Mouse (Mus musculus) left cerebral cortex, postnatal 10 days (tissue): ENCODE results near the gene Zmynd10. TPM values are rescaled to one million over a fixed set of nuclear protein-coding genes. Genes with fewer than 3 reads are reported as not detected.

Experiments used
- DNase-seq, 2 experiments: peaks; one replicate each; pipeline ENCODE4 v3.0.0; 2021 to 2022; ENCODE audit warnings: low spot score in 2 of 2, mixed read lengths in 1 of 2; ENCODE audit errors: extremely low spot score in 1 of 2
- intact Hi-C: fragments of 180-260 bp; cut with DNase I; formaldehyde crosslinking; loops from one replicate; pipeline ENCODE4 v1.15.1; 2025
- total RNA-seq, 2 experiments: library from RNA; stranded (reverse); gene quantifications; 2 replicates each; pipeline ENCODE4 v1.2.3; 2021

Gene Zmynd10
- total RNA-seq, 2 experiments from 2014 or later = 1.8 to 2.9 TPM

DNA sequence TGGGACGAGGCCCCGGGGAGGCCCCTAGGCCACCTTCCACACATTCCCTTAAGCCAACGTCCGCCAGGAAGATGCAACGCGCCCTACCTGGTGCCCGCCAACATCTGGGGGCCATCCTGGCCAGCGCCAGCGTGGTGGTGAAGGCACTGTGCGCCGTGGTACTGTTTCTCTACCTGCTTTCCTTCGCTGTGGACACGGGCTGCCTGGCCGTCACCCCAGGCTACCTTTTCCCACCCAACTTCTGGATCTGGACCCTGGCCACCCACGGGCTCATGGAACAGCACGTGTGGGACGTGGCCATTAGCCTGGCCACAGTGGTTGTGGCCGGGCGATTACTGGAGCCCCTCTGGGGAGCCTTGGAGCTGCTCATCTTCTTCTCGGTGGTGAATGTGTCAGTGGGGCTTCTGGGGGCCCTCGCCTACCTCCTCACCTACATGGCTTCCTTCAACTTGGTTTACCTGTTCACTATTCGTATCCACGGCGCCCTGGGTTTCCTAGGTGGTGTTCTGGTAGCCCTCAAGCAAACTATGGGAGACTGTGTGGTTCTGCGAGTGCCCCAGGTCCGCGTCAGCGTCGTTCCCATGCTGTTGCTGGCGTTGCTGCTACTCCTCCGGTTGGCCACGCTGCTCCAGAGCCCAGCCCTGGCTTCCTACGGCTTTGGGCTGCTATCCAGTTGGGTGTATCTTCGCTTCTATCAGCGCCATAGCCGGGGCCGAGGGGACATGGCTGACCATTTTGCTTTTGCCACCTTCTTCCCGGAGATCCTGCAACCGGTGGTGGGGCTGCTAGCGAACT, 12.5 kb upstream of the Zmynd10 start:
- peak in 1 of 2 experiments; percentile 65 for DNase-seq
- intact Hi-C loops = loop anchor here (10.0 kb wide), 1 partner anchor 650 kb away; the partner anchor contains the start of gene Rbm15b

DNA sequence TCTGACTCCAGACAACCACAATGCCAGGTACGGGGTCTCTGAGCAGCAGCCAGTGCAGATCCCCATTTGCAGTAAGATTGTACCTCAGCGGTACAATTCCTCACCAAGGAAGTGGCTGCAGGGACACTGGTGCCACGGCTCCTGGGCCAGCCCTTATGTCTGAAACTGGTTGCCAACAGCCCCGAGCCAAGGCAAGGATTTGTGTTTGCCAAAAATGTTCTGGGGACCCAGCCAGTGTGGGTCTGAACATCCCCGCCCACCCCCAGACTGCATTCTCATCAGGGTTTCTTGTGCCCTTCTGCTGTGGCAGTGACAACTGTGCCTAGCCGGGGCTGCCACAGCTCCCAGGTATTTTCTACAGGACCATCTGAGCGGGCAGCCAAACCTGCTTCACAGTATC, 8.9 kb upstream of the Zmynd10 start:
- no peak for DNase-seq
- intact Hi-C loops = loop anchor here (10.0 kb wide), 1 partner anchor 653 kb away; the partner anchor contains the start of gene Rbm15b

DNA sequence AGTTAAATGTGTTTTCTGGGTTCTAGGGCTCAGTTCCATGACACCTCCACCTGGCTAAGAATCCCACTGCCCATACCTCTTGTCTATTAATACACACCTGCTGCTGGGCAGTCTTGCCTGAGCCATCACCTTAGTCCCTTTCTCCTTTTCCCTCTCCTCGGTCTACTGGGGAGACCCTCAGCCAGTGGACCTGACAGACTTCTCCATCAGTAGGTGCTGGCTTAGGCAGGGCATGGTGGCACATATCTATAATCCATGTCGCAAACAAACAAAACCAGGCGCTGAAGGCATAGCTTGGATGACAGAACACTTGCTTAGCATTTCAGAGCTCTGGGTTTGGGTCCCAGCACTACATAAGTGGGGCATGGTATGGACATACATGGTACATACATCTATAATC, 8.4 kb upstream of the Zmynd10 start:
- DNase-seq = no peak
- intact Hi-C loops = loop anchor here (10.0 kb wide), 1 partner anchor 654 kb away; the partner anchor contains the start of gene Rbm15b

DNA sequence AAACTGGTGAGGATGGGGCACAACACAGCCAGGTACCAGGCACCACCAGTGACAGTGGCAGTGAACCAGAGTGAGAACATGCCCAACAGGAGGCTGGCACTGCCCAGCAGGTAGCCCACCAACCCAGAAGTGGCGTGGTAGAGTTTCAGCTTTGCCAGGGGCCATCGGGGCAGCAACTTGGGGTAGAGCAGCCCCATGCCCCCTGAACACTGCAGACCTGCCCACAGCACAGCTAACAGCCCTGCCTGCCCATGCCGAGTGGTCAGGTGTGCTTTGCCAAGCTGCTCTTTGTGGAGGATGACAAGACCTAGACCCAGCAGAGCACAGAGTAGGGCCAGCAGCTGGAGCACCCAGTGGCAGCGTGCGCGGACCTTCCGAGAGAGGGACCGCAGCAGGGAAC, 7.2 kb upstream of the Zmynd10 start:
- intact Hi-C loops = loop anchor here (10.0 kb wide), 1 partner anchor 655 kb away; the partner anchor contains the start of gene Rbm15b
- no peak for DNase-seq

DNA sequence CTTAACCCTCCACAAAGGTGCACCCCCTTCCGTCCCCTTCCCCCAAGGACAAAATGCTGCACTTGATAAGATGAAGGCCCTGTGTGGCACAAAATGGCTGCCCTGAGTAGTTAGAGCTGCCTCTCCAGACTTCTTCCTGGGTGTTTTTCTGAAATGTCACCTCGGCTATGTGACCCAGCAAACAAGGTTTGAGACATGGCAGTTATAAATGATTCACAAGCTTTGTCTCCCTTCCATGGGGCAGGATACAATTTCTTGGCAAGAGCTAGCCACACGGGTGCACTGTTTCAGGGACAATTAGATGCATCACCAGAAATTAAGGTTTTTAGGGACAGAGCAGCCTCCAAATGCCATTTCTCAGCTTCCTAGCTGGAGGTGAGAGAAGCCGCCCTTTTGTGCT, 6.7 kb upstream of the Zmynd10 start:
- no peak for DNase-seq
- intact Hi-C loops = no loop called here

DNA sequence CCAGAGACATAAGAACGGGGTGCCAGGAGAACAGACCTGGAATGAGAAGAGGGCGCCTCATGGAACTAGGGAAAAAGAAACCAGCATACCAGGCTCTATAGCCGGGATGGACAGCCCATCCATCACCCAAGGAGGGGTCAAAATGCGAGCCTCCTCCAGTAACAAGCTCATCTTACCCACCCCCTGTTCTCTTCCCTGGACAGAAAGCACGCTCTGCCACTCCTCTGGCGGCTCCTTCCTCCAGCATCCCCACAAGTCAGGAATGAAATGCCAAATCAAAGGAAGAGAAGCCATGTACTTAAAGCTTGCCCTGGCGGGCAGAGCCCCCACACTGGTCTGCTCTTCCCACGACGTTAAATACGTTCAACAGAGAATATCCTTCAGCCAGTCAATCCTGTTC, 6.1 kb upstream of the Zmynd10 start:
- no peak for DNase-seq
- intact Hi-C loops = no loop called here

DNA sequence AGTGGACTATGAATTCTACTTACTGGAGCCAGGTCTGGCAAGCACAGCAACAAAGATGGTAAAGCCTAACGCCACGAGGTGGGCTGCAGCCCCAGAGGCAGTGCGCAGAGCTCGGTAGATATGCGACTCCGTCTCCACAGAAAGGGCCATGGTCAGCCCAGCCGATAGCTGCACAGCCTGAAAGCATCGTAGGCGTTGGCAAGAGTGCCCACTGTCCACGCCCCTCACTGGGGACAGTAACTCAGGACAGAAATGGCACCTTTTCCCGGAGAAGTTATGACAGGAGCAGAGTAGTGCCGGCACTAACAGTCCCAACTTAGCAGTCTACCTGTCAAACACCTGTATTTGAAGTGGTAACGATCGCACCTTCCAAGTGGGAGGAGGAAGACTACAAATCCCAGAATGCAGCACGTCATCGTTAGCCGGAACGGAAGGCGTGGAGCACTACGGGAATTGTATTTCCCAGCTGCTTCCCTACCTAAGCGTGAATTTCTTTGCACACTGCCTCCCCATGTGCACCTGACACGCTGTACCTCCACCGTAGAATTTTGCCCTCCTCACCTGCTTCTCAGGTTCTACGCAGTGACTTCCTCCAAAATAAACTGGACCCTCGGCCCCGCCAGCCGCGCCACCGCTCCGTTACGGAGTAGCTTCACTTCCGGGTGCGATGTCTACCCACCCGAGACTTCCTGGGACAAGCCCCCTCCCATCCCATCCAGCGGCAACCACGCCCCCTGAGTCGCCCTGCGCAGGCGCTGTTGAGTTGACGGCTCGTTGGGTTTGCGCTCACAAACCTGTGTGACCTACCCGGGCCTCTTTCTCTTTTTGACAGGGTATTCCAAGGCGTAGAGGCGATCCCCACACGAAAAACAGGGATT, 5.4 kb upstream of the Zmynd10 start, which contains the start of the genes Cyb561d2 and Nprl2:
Cyb561d2 (minus strand) TSS at position 720 of the 878 bp plus-strand sequence.
Nprl2 (plus strand) TSS at position 753 of the 878 bp plus-strand sequence.
- intact Hi-C loops = no loop called here
- peak; percentile 92 to 95 for DNase-seq

DNA sequence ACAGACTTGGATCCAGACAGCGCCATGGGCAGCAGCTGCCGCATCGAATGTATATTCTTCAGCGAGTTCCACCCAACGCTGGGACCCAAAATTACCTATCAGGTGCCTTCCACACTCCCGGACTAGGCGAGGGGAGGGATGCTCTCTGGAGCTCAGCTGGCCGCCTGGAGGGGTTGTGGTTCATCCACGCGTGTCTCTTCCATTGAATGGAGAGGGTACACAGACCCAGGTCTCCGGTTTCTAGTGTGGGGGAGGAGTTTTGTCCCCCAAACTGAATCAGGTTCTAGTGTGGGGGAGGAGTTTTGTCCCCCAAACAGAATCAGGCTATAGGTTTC, 4.8 kb upstream of the Zmynd10 start:
- intact Hi-C loops = no loop called here
- DNase-seq = no peak

DNA sequence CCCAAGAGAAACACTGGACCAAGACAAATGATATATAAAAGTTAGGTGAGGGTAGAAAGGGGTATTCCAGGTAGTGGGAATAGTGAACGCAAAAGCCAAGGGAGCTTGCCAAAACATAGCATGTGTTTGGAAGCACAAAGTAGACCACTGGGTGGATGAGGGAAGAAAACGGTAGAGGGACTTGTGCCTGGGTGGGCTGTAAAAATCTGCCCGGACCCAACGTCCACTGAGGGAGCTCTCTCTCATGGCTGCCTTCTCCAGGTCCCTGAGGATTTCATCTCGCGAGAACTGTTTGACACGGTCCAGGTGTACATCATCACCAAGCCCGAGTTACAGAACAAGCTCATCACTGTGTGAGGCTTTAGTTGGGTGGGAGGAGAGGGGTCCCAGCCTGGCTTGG, 4.4 kb upstream of the Zmynd10 start:
- intact Hi-C loops = no loop called here
- DNase-seq = no peak

DNA sequence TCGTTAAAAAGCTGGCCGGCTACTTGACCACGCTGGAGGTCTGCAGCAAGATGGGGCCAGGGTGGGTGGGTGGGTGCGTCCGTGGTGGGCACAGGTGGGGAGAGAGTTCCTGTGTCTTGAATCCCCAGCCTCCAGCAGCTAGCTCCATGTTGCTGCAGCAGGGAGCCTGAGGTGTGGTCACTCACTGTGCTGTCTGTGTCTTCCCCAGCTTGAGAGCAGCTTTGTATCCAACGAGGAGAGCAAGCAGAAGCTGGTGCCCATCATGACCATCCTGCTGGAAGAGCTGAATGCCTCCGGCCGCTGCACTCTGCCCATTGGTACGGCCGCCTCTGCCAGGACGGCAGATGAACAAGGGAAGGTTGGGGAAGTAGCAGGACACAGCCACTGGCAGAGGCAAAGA, 3.8 kb upstream of the Zmynd10 start:
- DNase-seq = no peak
- intact Hi-C loops = no loop called here

DNA sequence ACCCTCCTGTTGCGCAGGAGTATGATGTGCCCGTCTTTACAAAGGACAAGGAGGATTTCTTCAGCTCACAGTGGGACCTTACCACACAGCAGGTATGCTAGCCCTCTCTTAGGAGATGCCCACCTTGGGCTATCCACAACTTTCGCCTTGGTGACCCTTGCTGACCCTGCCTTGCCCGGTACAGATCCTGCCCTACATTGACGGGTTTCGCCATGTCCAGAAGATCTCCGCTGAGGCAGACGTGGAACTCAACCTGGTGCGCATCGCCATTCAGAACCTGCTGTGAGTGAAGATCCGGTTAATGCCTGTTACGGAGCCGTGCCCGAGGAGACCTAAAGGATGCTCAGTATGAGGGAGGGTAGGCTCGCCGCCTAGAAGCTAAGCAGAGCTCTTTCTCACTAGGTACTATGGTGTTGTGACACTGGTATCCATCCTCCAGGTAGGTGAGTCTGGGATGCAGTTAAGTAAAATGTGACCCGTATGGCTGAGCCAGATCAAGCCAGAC, 2.9 kb upstream of the Zmynd10 start:
- no peak for DNase-seq
- intact Hi-C loops = no loop called here

DNA sequence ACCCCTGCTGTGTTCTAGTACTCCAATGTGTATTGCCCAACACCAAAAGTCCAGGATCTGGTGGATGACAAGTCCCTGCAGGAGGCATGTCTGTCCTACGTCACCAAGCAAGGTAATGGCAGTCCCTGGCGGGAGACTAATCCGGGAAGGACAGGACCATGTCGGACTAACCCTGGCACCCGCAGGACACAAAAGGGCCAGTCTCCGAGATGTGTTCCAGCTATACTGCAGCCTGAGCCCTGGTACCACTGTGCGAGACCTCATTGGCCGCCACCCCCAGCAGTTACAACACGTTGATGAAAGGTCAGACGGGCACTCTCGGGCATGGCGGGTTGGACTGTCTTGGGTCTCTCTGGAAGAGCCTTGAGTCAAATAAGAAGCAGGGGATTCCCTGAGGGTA, 2.4 kb upstream of the Zmynd10 start:
- no peak for DNase-seq
- intact Hi-C loops = no loop called here

DNA sequence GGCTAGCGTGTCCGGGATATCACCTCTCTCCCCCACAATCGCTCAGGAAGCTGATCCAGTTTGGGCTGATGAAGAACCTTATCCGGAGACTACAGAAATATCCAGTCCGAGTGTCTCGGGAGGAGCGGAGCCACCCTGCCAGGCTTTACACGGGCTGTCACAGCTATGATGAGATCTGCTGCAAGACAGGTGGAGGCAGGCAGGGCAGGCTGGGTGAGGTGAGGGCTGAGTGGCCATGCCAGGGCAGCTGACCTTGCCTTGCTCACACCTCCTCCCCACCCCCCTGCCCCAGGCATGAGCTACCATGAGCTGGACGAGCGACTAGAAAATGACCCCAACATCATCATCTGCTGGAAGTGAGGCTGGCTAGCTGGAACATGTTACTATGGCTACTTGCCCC, 1.9 kb upstream of the Zmynd10 start:
- intact Hi-C loops = no loop called here
- DNase-seq = no peak

DNA sequence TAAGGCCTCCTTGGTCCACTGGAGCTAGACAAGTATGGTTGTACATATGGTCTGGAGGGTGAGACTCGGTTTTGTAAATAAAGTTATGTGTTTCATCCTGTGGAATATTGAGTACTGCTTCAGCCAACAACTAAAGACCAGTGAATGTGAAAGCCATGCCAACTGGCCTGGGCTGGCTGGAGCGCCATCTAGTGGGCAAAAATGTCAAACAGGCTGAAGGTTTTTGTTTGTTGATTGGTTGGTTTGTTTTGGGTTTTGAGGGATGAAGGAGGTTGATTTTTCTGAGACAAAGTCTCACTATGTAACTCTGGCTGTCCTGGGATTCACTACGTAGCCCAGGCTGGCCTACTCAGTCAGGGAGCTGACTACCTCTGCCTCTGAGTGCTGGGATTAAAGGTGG, 1.5 kb upstream of the Zmynd10 start:
- intact Hi-C loops = no loop called here
- DNase-seq = peak; percentile 59 to 73

DNA sequence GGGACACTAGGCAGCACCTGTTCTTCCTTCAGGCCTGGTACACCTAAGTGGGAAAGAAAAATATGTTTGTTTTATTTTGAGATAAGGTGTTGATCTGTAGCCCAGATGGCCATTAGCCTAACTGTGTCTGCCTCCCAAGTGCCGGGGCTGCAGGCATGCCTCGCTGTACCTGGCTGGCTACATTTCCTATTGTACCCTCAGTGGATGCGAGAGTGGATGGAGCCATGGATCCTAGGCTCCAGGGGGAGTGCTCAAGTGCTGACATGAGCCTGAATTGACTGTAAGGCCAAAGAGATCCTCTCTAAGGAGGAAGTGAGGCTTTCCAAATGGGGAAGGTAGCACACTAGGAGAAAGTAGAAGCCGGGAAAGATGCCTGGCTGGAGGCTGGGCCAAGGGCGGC, 859 bp downstream of the Zmynd10 start:
- intact Hi-C loops = no loop called here

DNA sequence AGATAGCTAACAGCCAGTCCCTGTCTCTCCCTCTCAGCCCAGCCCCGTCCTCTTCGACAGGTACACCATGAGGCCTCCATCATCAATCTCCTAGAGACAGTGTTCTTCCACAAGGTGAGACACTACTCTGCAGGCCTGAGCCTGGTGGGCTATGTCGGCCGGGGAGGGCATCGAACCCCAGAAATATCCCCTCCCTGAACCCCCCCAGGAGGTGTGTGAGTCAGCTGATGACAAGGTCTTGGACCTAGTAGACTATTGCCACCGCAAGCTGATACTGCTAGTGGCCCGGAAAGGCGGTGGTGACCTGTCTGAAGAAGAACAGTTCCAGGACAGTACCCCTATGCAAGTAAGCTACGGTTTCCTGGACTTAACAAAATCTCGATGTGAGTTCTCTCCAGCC, 1.7 kb downstream of the Zmynd10 start:
- intact Hi-C loops = no loop called here
- no peak for DNase-seq

More for the DNA sequence above, 859 bp downstream of the Zmynd10 start:
- DNase-seq = no peak

DNA sequence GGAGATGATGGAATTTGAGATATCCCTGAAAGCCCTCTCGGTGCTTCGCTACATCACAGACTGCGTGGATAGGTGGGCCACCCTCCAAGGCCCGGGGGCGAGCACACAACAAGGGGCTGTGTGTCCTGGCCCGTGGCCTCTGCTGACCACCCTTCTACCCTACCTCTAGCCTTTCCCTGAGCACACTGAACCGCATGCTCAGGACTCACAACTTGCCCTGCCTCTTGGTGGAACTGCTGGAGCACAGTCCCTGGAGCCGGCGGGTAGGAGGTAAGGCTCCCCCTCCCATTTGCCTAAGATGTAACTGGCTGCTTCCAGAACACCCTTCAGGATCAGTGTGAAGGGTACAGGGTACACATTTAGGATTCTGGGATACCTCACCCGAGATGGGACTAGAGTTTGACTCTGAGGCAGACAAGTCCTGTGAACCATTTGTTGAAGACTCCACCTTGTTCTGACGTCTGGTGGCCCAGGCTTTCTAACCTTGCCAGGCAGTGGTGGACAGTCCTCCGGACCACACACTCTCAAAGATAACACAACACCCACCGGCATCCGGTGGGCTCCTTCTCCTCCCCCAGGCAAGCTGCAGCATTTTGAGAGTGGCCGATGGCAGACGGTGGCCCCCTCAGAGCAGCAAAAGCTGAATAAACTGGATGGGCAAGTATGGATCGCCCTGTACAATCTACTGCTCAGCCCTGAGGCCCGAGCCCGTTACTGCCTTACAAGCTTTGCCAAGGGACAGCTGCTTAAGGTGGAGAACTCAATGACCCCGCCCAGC, 2.4 kb downstream of the Zmynd10 start:
- intact Hi-C loops = no loop called here
- DNase-seq = no peak

DNA sequence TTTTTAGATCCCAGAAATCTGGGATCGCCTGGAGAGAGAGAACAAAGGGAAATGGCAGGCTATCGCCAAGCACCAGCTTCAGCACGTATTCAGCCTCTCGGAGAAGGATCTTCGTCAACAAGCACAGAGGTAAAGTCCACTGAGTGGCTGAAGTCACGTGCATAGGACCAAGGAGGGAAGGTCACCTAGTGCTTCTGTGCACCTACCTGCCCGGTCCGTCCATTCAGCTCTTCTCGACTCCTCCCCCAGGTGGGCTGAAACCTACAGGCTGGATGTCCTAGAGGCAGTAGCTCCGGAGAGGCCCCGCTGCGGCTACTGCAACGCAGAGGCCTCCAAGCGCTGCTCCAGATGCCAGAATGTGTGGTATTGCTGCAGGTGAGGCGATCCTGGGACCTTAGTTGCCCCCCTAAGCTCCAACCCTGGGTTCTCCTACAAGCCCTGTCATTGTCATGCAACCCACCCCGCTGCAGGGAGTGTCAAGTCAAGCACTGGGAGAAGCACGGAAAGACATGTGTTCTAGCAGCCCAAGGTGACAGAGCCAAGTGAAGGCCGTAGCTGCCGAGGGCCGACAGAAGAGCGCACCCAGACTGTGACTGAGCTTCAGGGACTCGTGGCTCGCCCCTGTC, 3.5 kb downstream of the Zmynd10 start:
- intact Hi-C loops = no loop called here
- DNase-seq = no peak
